Mouse (Mus musculus) kidney, adult 2 months (tissue): Measurements from ENCODE around the gene Acsbg2. TPM values are rescaled to one million over a fixed set of nuclear protein-coding genes. Genes with fewer than 3 reads are reported as not detected.

ENCODE experiments used
- DNase-seq: peaks from one replicate; pipeline ENCODE4 v3.0.0; 2021
- H3K27ac ChIP-seq: fragments of 200-500 bp; 2 replicates; pipeline ENCODE4 v1.5.1; 2012; ENCODE audit warnings: low read depth, low read length, control low read depth, inconsistent platforms; ENCODE audit not compliant: insufficient read depth
- H3K27me3 ChIP-seq: fragments of 200-500 bp; replicated peaks from 2 replicates; pipeline ENCODE4 v1.6.1; 2012; ENCODE audit warnings: mild to moderate bottlenecking, moderate library complexity, low read length, inconsistent platforms; ENCODE audit not compliant: control insufficient read depth, insufficient read depth
- H3K36me3 ChIP-seq: fragments of 200-500 bp; 2 replicates; pipeline ENCODE4 v1.6.1; 2012; ENCODE audit warnings: mild to moderate bottlenecking, moderate library complexity, low read length, inconsistent platforms; ENCODE audit not compliant: control insufficient read depth, insufficient read depth
- H3K4me1 ChIP-seq: fragments of 200-500 bp; 2 replicates; pipeline ENCODE4 v1.6.1; 2011; ENCODE audit warnings: low read length; ENCODE audit not compliant: control insufficient read depth, insufficient read depth
- H3K4me3 ChIP-seq: fragments of 200-500 bp; 2 replicates; pipeline ENCODE4 v1.5.1; 2011; ENCODE audit warnings: mild to moderate bottlenecking, low read depth, low read length, control low read depth; ENCODE audit not compliant: insufficient read depth
- CTCF ChIP-seq: fragments of 200-500 bp; conservative IDR thresholded peaks from 2 replicates; pipeline ENCODE4 v1.5.1; 2011; ENCODE audit warnings: low read depth, mild to moderate bottlenecking, control low read depth, low read length, moderate library complexity, mixed read lengths; ENCODE audit not compliant: insufficient read depth, insufficient read length
- POLR2A ChIP-seq: fragments of 200-500 bp; IDR thresholded peaks from one replicate; pipeline ENCODE4 v1.6.1; 2011; ENCODE audit warnings: low read depth, low read length, control low read depth
- WGBS: fragments of 180-500 bp; shearing (Covaris S2); methylation state at CpG from one replicate; pipeline ENCODE4 v1.1.7; 2018; 5-methylcytosine and 5-hydroxymethylcytosine counted together
- polyA plus RNA-seq: library from polyadenylated mRNA; depleted of rRNA; stranded (reverse); fragments of >200 nt; gene quantifications from 2 replicates; pipeline ENCODE4 v1.2.3, GENCODE M21; 2012; rRNA removed

Gene Acsbg2
- polyA plus RNA-seq, 1 experiment: 0.05 TPM

GRCm38 (mm10) chr17:56808518-56808917 is 65.7 kb downstream of the Acsbg2 start:
- WGBS: 7% methylated on average over 9 of the region's 9 CpGs
- DNase-seq: peak; percentile 75

GRCm38 (mm10) chr17:56805784-56806183 is 68.5 kb downstream of the Acsbg2 start:
- Histone ChIP-seq H3K27ac (no peak overlapping the region), H3K4me1 (0 out of 2 replicates have a peak, but pooled peaks cover 7% of the 10 kb centered on the region), H3K27me3 (no peaks in the 10 kb centered on the region), H3K4me3 (no peak overlapping the region), H3K36me3 (no peaks in the 10 kb centered on the region)
- 86% methylated on average over 1 of the region's 1 CpGs for WGBS
- no peak for DNase-seq
- no peak for TF ChIP-seq POLR2A
- TF ChIP-seq CTCF: no peak

More at GRCm38 (mm10) chr17:56808518-56808917, 65.7 kb downstream of the Acsbg2 start:
- H3K36me3 ChIP-seq: no peaks in the 10 kb centered on the region
- no peak overlapping the region for H3K4me3 ChIP-seq
- H3K27ac ChIP-seq: no peak overlapping the region
- no peaks in the 10 kb centered on the region for H3K27me3 ChIP-seq
- peak; percentile 100 for TF ChIP-seq CTCF
- no peak for TF ChIP-seq POLR2A
- 0 out of 2 replicates have a peak, but pooled peaks cover 7% of the 10 kb centered on the region for H3K4me1 ChIP-seq

DNA sequence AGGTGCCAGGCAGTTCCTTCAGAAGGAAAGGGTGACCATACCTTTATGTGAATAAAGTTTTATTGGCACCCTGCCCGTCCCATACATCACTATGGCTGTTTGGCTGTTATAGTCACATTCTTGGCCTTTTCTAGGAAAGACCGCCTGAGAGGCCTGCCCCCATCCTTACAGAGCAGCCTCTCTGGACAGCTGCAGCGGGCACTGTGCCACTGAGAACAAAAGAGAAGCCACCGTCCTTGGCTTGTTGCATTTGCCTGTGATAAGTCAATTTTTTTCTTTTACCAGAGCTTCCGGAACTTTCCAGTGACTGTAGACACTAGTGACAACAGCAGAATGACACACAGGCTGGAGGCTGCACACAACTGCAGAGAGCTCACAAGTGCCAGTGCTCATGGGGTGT is 69.3 kb downstream of the Acsbg2 start:
- no peaks in the 10 kb centered on the region for H3K36me3 ChIP-seq
- no peak for DNase-seq
- H3K4me1 ChIP-seq: no peaks in the 10 kb centered on the region
- H3K4me3 ChIP-seq: no peak overlapping the region
- no peak overlapping the region for H3K27ac ChIP-seq
- TF ChIP-seq CTCF (no peak), POLR2A (no peak)
- WGBS: 80% methylated on average over 5 of the region's 5 CpGs
- no peaks in the 10 kb centered on the region for H3K27me3 ChIP-seq

GRCm38 (mm10) chr17:56802065-56802464 is 72.2 kb downstream of the Acsbg2 start:
- Histone ChIP-seq H3K27me3 (no peaks in the 10 kb centered on the region), H3K36me3 (no peaks in the 10 kb centered on the region), H3K27ac (no peak overlapping the region), H3K4me3 (no peak overlapping the region), H3K4me1 (no peaks in the 10 kb centered on the region)
- DNase-seq: no peak
- 88% methylated on average over 8 of the region's 8 CpGs for WGBS
- no peak for TF ChIP-seq CTCF
- no peak for TF ChIP-seq POLR2A

GRCm38 (mm10) chr17:56799276-56799675 is 75.0 kb downstream of the Acsbg2 start:
- TF ChIP-seq CTCF (no peak), POLR2A (no peak)
- Histone ChIP-seq H3K36me3 (no peaks in the 10 kb centered on the region), H3K4me3 (no peak overlapping the region)

DNA sequence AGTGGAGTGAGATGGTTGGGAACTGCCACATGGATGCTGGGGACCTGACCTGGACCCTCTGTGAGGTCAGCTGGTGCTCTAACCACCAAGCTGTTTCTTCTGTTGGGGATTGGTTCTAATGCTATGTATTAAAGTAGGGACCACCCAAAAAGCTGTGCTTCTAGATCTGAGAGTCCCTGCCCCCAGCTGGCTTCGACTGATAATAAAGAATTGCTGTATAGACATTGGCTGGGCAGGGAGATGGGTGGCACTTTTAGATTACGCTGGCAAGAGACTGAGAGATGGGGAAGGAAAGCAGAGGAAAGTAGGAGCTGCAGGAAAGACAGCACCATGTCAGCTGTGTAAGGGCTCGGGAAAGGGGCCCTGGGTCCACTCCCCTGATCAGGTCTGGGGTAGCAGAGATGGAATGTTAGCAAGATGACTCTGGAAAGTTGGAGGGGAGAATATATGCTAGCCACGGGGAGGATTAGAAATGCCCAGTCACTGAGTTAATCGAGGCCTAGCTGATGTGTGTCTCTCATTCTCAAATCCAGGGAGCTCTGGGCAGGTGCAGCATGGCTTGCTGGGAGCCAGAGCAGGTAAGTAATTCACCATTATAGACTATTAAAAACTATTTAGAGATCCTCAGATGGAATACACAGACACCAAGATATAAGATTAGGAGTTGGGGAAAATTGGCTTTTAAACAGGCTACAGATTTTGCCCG is 80.5 kb downstream of the Acsbg2 start:
- Histone ChIP-seq H3K4me1 (no peaks in the 10 kb centered on the region), H3K4me3 (no peak overlapping the region), H3K27me3 (no peaks in the 10 kb centered on the region), H3K27ac (no peak overlapping the region), H3K36me3 (no peaks in the 10 kb centered on the region)
- TF ChIP-seq POLR2A (no peak), CTCF (no peak)
- 83% methylated on average over 6 of the region's 6 CpGs for WGBS
- DNase-seq: no peak

More at GRCm38 (mm10) chr17:56799276-56799675, 75.0 kb downstream of the Acsbg2 start:
- no peak for DNase-seq
- 91% methylated on average over 3 of the region's 3 CpGs for WGBS
- Histone ChIP-seq H3K27me3 (no peaks in the 10 kb centered on the region), H3K27ac (no peak overlapping the region), H3K4me1 (no peaks in the 10 kb centered on the region)

Other genes with a start within 250 kb of the Acsbg2 start
- gene Lonp1, start 247.6 kb downstream of the Acsbg2 start, polyA plus RNA-seq: 123 and 128 TPM in 2 replicates
- gene Catsperd, start 246.3 kb downstream of the Acsbg2 start, polyA plus RNA-seq: 0.97 and 1.5 TPM in 2 replicates
- 48.7 and 58.8 TPM in 2 replicates for gene Ranbp3, start 201.2 kb downstream of the Acsbg2 start, polyA plus RNA-seq
- gene Ndufa11, start 156.7 kb downstream of the Acsbg2 start, polyA plus RNA-seq: 897 and 907 TPM in 2 replicates
- 32.8 and 33.0 TPM in 2 replicates for gene Vmac, start 156.4 kb downstream of the Acsbg2 start, polyA plus RNA-seq
- gene Nrtn, start 116.9 kb downstream of the Acsbg2 start, polyA plus RNA-seq: 19.2 and 27.1 TPM in 2 replicates
- 43.6 and 55.2 TPM in 2 replicates for gene Dus3l, start 109.7 kb downstream of the Acsbg2 start, polyA plus RNA-seq
- 1.9 and 2.3 TPM in 2 replicates for gene Prr22, start 104.2 kb downstream of the Acsbg2 start, polyA plus RNA-seq
- gene Rfx2, start 43.4 kb downstream of the Acsbg2 start, polyA plus RNA-seq: 4.8 and 6.2 TPM in 2 replicates
- 0.03 and 0.07 TPM in 2 replicates for gene 1700061G19Rik, start 1.0 kb upstream of the Acsbg2 start, polyA plus RNA-seq
- gene Mllt1, start 61.0 kb upstream of the Acsbg2 start, polyA plus RNA-seq: 30.1 and 37.9 TPM in 2 replicates
- not detected in 2 replicates for gene Acer1, start 107.7 kb upstream of the Acsbg2 start, polyA plus RNA-seq
- gene Clpp, start 115.9 kb upstream of the Acsbg2 start, polyA plus RNA-seq: 245 and 276 TPM in 2 replicates
- 54.4 and 59.2 TPM in 2 replicates for gene Alkbh7, start 122.9 kb upstream of the Acsbg2 start, polyA plus RNA-seq
- gene Pspn, start 125.6 kb upstream of the Acsbg2 start, polyA plus RNA-seq: not detected in 2 replicates
- gene Gtf2f1, start 136.8 kb upstream of the Acsbg2 start, polyA plus RNA-seq: 22.0 and 25.1 TPM in 2 replicates
- gene Gm17949, start 137.0 kb upstream of the Acsbg2 start, polyA plus RNA-seq: 0.11 and 0.15 TPM in 2 replicates
- 49.7 and 51.1 TPM in 2 replicates for gene Khsrp, start 157.1 kb upstream of the Acsbg2 start, polyA plus RNA-seq
- gene Slc25a41, start 167.2 kb upstream of the Acsbg2 start, polyA plus RNA-seq: 0.13 TPM in 1 of 2 replicates, not detected in the other
- gene Crb3, start 184.7 kb upstream of the Acsbg2 start, polyA plus RNA-seq: 110 and 124 TPM in 2 replicates
- gene Slc25a23, start 185.4 kb upstream of the Acsbg2 start, polyA plus RNA-seq: 121 and 124 TPM in 2 replicates
- gene Dennd1c, start 204.1 kb upstream of the Acsbg2 start, polyA plus RNA-seq: 2.0 and 4.9 TPM in 2 replicates
- 2.1 and 2.9 TPM in 2 replicates for gene Tubb4a, start 213.3 kb upstream of the Acsbg2 start, polyA plus RNA-seq
- gene Tnfsf9, start 230.9 kb upstream of the Acsbg2 start, polyA plus RNA-seq: 1.6 and 2.5 TPM in 2 replicates